Mouse (Mus musculus): ENCODE data around the gene Gm20388. TPM values are rescaled to one million over a fixed set of nuclear protein-coding genes. Genes with fewer than 3 reads are reported as not detected.

Gm20388 gene
- polyA plus RNA-seq, 1 experiment from 2014 or later: 1.4 TPM

GRCm38 (mm10) chr8:120526577-120526976 is 615.9 kb downstream of the Gm20388 start:
- no peaks in the 10 kb centered on the region for H3K9me3 ChIP-seq (replicated peaks; ENCODE audit: control insufficient read depth, low read length)
- no peak overlapping the region for H3K4me2 ChIP-seq (ENCODE audit: low read depth, low read length)
- H3K27me3 ChIP-seq (ENCODE audit: control insufficient read depth, insufficient read depth, low read depth, low read length): no peaks in the 10 kb centered on the region
- H3K9ac ChIP-seq (ENCODE audit: low read depth, low read length): no peak overlapping the region
- H3K27ac ChIP-seq (ENCODE audit: low read length): no peak overlapping the region
- H3K36me3 ChIP-seq (ENCODE audit: control insufficient read depth, insufficient read depth): no peaks in the 10 kb centered on the region
- H3K4me1 ChIP-seq (ENCODE audit: control insufficient read depth, low read depth, low read length): peaks cover 61% of the 10 kb centered on the region
- H3K4me3 ChIP-seq (ENCODE audit: low read depth, low read length): no peak overlapping the region
- WGBS (ENCODE audit: insufficient replicate concordance): 29% methylated on average over 4 of the region's 4 CpGs
- ATAC-seq (ENCODE audit: low read depth): no peak

GRCm38 (mm10) chr8:120528332-120528731 is 617.7 kb downstream of the Gm20388 start:
- Histone ChIP-seq H3K9me3 (replicated peaks; ENCODE audit: control insufficient read depth, low read length) (no peaks in the 10 kb centered on the region), H3K9ac (ENCODE audit: low read depth, low read length) (no peak overlapping the region), H3K27ac (ENCODE audit: low read length) (peak overlapping the region; percentile 60), H3K4me1 (ENCODE audit: control insufficient read depth, low read depth, low read length) (peaks cover 76% of the 10 kb centered on the region), H3K4me2 (ENCODE audit: low read depth, low read length) (no peak overlapping the region), H3K27me3 (ENCODE audit: control insufficient read depth, insufficient read depth, low read depth, low read length) (no peaks in the 10 kb centered on the region), H3K4me3 (ENCODE audit: low read depth, low read length) (no peak overlapping the region), H3K36me3 (ENCODE audit: control insufficient read depth, insufficient read depth) (no peaks in the 10 kb centered on the region)
- WGBS (ENCODE audit: insufficient replicate concordance): 43% methylated on average over 3 of the region's 3 CpGs
- ATAC-seq (ENCODE audit: low read depth): no peak

- Histone ChIP-seq H3K9me3 (replicated peaks; ENCODE audit: control insufficient read depth, low read length) (no peaks in the 10 kb centered on the region), H3K9ac (ENCODE audit: low read depth, low read length) (no peak overlapping the region), H3K27ac (ENCODE audit: low read length) (no peak overlapping the region; the same call in 1 of the 2 replicates), H3K4me1 (ENCODE audit: control insufficient read depth, low read depth, low read length) (peaks cover 80% of the 10 kb centered on the region), H3K27me3 (ENCODE audit: control insufficient read depth, insufficient read depth, low read depth, low read length) (no peaks in the 10 kb centered on the region), H3K36me3 (ENCODE audit: control insufficient read depth, insufficient read depth) (no peaks in the 10 kb centered on the region), H3K4me2 (ENCODE audit: low read depth, low read length) (no peak overlapping the region), H3K4me3 (ENCODE audit: low read depth, low read length) (no peak overlapping the region)
- peak; percentile 63 for ATAC-seq (ENCODE audit: low read depth)
- WGBS (ENCODE audit: insufficient replicate concordance): 38% methylated on average over 7 of the region's 7 CpGs
These were observed 618.6 kb downstream of the Gm20388 start for GRCm38 (mm10) chr8:120529226-120529625.

- H3K9ac ChIP-seq (ENCODE audit: low read depth, low read length): no peak overlapping the region
- 48% methylated on average over 16 of the region's 16 CpGs for WGBS (ENCODE audit: insufficient replicate concordance)
- H3K27me3 ChIP-seq (ENCODE audit: control insufficient read depth, insufficient read depth, low read depth, low read length): no peaks in the 10 kb centered on the region
- no peak overlapping the region for H3K4me2 ChIP-seq (ENCODE audit: low read depth, low read length)
- no peak for ATAC-seq (ENCODE audit: low read depth)
- no peaks in the 10 kb centered on the region for H3K9me3 ChIP-seq (replicated peaks; ENCODE audit: control insufficient read depth, low read length)
- no peak overlapping the region for H3K27ac ChIP-seq (ENCODE audit: low read length)
- peaks cover 80% of the 10 kb centered on the region for H3K4me1 ChIP-seq (ENCODE audit: control insufficient read depth, low read depth, low read length)
- no peaks in the 10 kb centered on the region for H3K36me3 ChIP-seq (ENCODE audit: control insufficient read depth, insufficient read depth)
- H3K4me3 ChIP-seq (ENCODE audit: low read depth, low read length): no peak overlapping the region
These were observed 620.5 kb downstream of the Gm20388 start for GRCm38 (mm10) chr8:120530954-120531656.

GRCm38 (mm10) chr8:120531775-120532516 is 621.3 kb downstream of the Gm20388 start:
- peak overlapping the region; percentile 38 for H3K4me2 ChIP-seq (ENCODE audit: low read depth, low read length)
- peak overlapping the region; percentile 16; the same call in 1 of the 2 replicates for H3K9ac ChIP-seq (ENCODE audit: low read depth, low read length)
- no peaks in the 10 kb centered on the region for H3K9me3 ChIP-seq (replicated peaks; ENCODE audit: control insufficient read depth, low read length)
- 0 out of 2 replicates have a peak overlapping the region, but pooled peaks have one; percentile 16 for H3K27ac ChIP-seq (ENCODE audit: low read length)
- no peak for ATAC-seq (ENCODE audit: low read depth)
- H3K4me3 ChIP-seq (ENCODE audit: low read depth, low read length): no peak overlapping the region
- no peaks in the 10 kb centered on the region for H3K36me3 ChIP-seq (ENCODE audit: control insufficient read depth, insufficient read depth)
- WGBS (ENCODE audit: insufficient replicate concordance): 59% methylated on average over 10 of the region's 10 CpGs
- H3K4me1 ChIP-seq (ENCODE audit: control insufficient read depth, low read depth, low read length): peaks cover 80% of the 10 kb centered on the region
- no peaks in the 10 kb centered on the region for H3K27me3 ChIP-seq (ENCODE audit: control insufficient read depth, insufficient read depth, low read depth, low read length)

GRCm38 (mm10) chr8:120532517-120533215 is 622.0 kb downstream of the Gm20388 start:
- Histone ChIP-seq H3K9ac (ENCODE audit: low read depth, low read length) (peak overlapping the region; percentile 16; the same call in 1 of the 2 replicates), H3K4me1 (ENCODE audit: control insufficient read depth, low read depth, low read length) (peaks cover 74% of the 10 kb centered on the region), H3K27me3 (ENCODE audit: control insufficient read depth, insufficient read depth, low read depth, low read length) (no peaks in the 10 kb centered on the region), H3K36me3 (ENCODE audit: control insufficient read depth, insufficient read depth) (no peaks in the 10 kb centered on the region), H3K9me3 (replicated peaks; ENCODE audit: control insufficient read depth, low read length) (no peaks in the 10 kb centered on the region), H3K4me2 (ENCODE audit: low read depth, low read length) (peak overlapping the region; percentile 38), H3K27ac (ENCODE audit: low read length) (no peak overlapping the region), H3K4me3 (ENCODE audit: low read depth, low read length) (no peak overlapping the region)
- no peak for ATAC-seq (ENCODE audit: low read depth)
- 5% methylated on average over 29 of the region's 29 CpGs for WGBS (ENCODE audit: insufficient replicate concordance)

GRCm38 (mm10) chr8:120533380-120533779 is 622.7 kb downstream of the Gm20388 start:
- no peak for ATAC-seq (ENCODE audit: low read depth)
- Histone ChIP-seq H3K27me3 (ENCODE audit: control insufficient read depth, insufficient read depth, low read depth, low read length) (no peaks in the 10 kb centered on the region), H3K36me3 (ENCODE audit: control insufficient read depth, insufficient read depth) (no peaks in the 10 kb centered on the region), H3K4me3 (ENCODE audit: low read depth, low read length) (no peak overlapping the region), H3K27ac (ENCODE audit: low read length) (no peak overlapping the region), H3K9ac (ENCODE audit: low read depth, low read length) (no peak overlapping the region), H3K4me2 (ENCODE audit: low read depth, low read length) (no peak overlapping the region), H3K4me1 (ENCODE audit: control insufficient read depth, low read depth, low read length) (peaks cover 74% of the 10 kb centered on the region), H3K9me3 (replicated peaks; ENCODE audit: control insufficient read depth, low read length) (no peaks in the 10 kb centered on the region)
- 62% methylated on average over 3 of the region's 3 CpGs for WGBS (ENCODE audit: insufficient replicate concordance)

GRCm38 (mm10) chr8:120534080-120534479 is 623.4 kb downstream of the Gm20388 start:
- Histone ChIP-seq H3K9ac (ENCODE audit: low read depth, low read length) (no peak overlapping the region), H3K27me3 (ENCODE audit: control insufficient read depth, insufficient read depth, low read depth, low read length) (no peaks in the 10 kb centered on the region), H3K27ac (ENCODE audit: low read length) (no peak overlapping the region), H3K36me3 (ENCODE audit: control insufficient read depth, insufficient read depth) (no peaks in the 10 kb centered on the region), H3K4me3 (ENCODE audit: low read depth, low read length) (no peak overlapping the region), H3K4me1 (ENCODE audit: control insufficient read depth, low read depth, low read length) (peaks cover 74% of the 10 kb centered on the region), H3K9me3 (replicated peaks; ENCODE audit: control insufficient read depth, low read length) (no peaks in the 10 kb centered on the region), H3K4me2 (ENCODE audit: low read depth, low read length) (no peak overlapping the region)
- no peak for ATAC-seq (ENCODE audit: low read depth)
- WGBS (ENCODE audit: insufficient replicate concordance): 31% methylated on average over 8 of the region's 8 CpGs

Data from liver, embryonic 16.5 days (tissue).